In genomic region chr12:116908668-116909067, GRCm38 (mm10) we compare ENCODE assay signal across 12 mouse cellular contexts.
DNase-seq lines count a peak whose midpoint lies in the region; ATAC-seq and TF ChIP-seq lines count a peak whose summit lies in the region.
"Had no signal": no experiment of that assay in that cellular context is flagged by ENCODE, and none has a peak within 500 bp of the region (broad histone marks: within the 10 kb centered on the region; RNA-seq: fewer than 3 reads in every experiment).

No protein-coding gene starts in this region.

- H3K36me3 ChIP-seq in forebrain, embryonic 12.5 days (replicated peaks), result no peaks in the 10 kb centered on the region
- H3K36me3 ChIP-seq in hindbrain, postnatal 0 days (ENCODE audit: insufficient read depth, low read length), result no peaks in the 10 kb centered on the region
- H3K36me3 ChIP-seq in neural tube, embryonic 12.5 days, result no peaks in the 10 kb centered on the region
- H3K36me3 ChIP-seq: heart, embryonic 10.5 days; lung, embryonic 15.5 days had no signal

- ATAC-seq in forebrain, embryonic 12.5 days (ENCODE audit: low FRiP score), result peak; percentile 80
- peak; percentile 80 for ATAC-seq in hindbrain, postnatal 0 days
- peak; percentile 57; the same call in 1 of the 2 replicates for ATAC-seq in neural tube, embryonic 12.5 days (ENCODE audit: low FRiP score, low read depth)
- ATAC-seq: intestine, postnatal 0 days had no signal

- no peaks in the 10 kb centered on the region for H3K9me3 ChIP-seq in forebrain, embryonic 12.5 days
- H3K9me3 ChIP-seq in hindbrain, postnatal 0 days (ENCODE audit: low read length), result no peaks in the 10 kb centered on the region
- no peaks in the 10 kb centered on the region for H3K9me3 ChIP-seq in neural tube, embryonic 12.5 days
- H3K9me3 ChIP-seq: heart, embryonic 10.5 days; lung, embryonic 15.5 days had no signal

- DNase-seq in R1 (ENCODE audit: low read depth, low spot score), result peak; percentile 5
- DNase-seq in hindbrain, postnatal 0 days (ENCODE audit: low spot score), result peak; percentile 74
- no peak for DNase-seq in urinary bladder, adult 2 months (ENCODE audit: low spot score)
- DNase-seq in Muller cell, postnatal 12 days (ENCODE audit: inconsistent ontology term), result no peak
- no peak for DNase-seq in urinary bladder, postnatal 4 days (ENCODE audit: low spot score in 2 of 2)
- DNase-seq in cerebellum, adult 2 months, result no peak

- H3K4me3 ChIP-seq in forebrain, embryonic 12.5 days (replicated peaks), result no peak overlapping the region
- no peak overlapping the region for H3K4me3 ChIP-seq in hindbrain, postnatal 0 days (ENCODE audit: low read length)
- no peak overlapping the region for H3K4me3 ChIP-seq in neural tube, embryonic 12.5 days
- no peak overlapping the region for H3K4me3 ChIP-seq in cerebellum, adult 2 months (replicated peaks; ENCODE audit: insufficient read depth, low read depth, low read length)
- H3K4me3 ChIP-seq: heart, embryonic 10.5 days; lung, embryonic 15.5 days had no signal

- no peak overlapping the region for H3K4me2 ChIP-seq in forebrain, embryonic 12.5 days
- no peak overlapping the region for H3K4me2 ChIP-seq in hindbrain, postnatal 0 days (ENCODE audit: low read depth, low read length)
- no peak overlapping the region for H3K4me2 ChIP-seq in neural tube, embryonic 12.5 days (replicated peaks)
- H3K4me2 ChIP-seq: lung, embryonic 15.5 days had no signal

- TF ChIP-seq POLR2A in cerebellum, adult 2 months (IDR thresholded peaks at IDR 0.05; ENCODE audit: borderline replicate concordance, insufficient read depth, low read length), result no peak

- no peaks in the 10 kb centered on the region for H3K27me3 ChIP-seq in forebrain, embryonic 12.5 days
- no peaks in the 10 kb centered on the region for H3K27me3 ChIP-seq in hindbrain, postnatal 0 days (ENCODE audit: insufficient read depth, low read length)
- H3K27me3 ChIP-seq in neural tube, embryonic 12.5 days (replicated peaks), result no peaks in the 10 kb centered on the region
- H3K27me3 ChIP-seq in cerebellum, adult 2 months (ENCODE audit: control insufficient read depth, insufficient read depth, low read length), result no peaks in the 10 kb centered on the region
- H3K27me3 ChIP-seq: lung, embryonic 15.5 days had no signal

- WGBS in forebrain, embryonic 12.5 days, result 23% methylated on average over 2 of the region's 2 CpGs
- WGBS in hindbrain, postnatal 0 days, result 19% methylated on average over 2 of the region's 2 CpGs
- 34% methylated on average over 2 of the region's 2 CpGs for WGBS in neural tube, embryonic 12.5 days
- 60% methylated on average over 2 of the region's 2 CpGs for WGBS in cerebellum, adult 2 months

- peak overlapping the region; percentile 73 for H3K27ac ChIP-seq in forebrain, embryonic 12.5 days
- peak overlapping the region; percentile 67; the same call in 1 of the 2 replicates for H3K27ac ChIP-seq in hindbrain, postnatal 0 days
- no peak overlapping the region; the same call in 1 of the 2 replicates for H3K27ac ChIP-seq in neural tube, embryonic 12.5 days
- no peak overlapping the region for H3K27ac ChIP-seq in cerebellum, adult 2 months (ENCODE audit: insufficient read depth, low read length)
- H3K27ac ChIP-seq: heart, embryonic 10.5 days; lung, embryonic 15.5 days; stomach, postnatal 0 days had no signal

- no peak overlapping the region for H3K9ac ChIP-seq in forebrain, embryonic 12.5 days
- no peak overlapping the region for H3K9ac ChIP-seq in hindbrain, postnatal 0 days (replicated peaks; ENCODE audit: low read length)
- H3K9ac ChIP-seq in neural tube, embryonic 12.5 days, result no peak overlapping the region
- H3K9ac ChIP-seq: lung, embryonic 15.5 days had no signal

- TF ChIP-seq CTCF in hindbrain, postnatal 0 days (IDR thresholded peaks at IDR 0.05; ENCODE audit: low read depth), result no peak
- TF ChIP-seq CTCF in cerebellum, adult 2 months (IDR thresholded peaks at IDR 0.05; ENCODE audit: borderline replicate concordance, insufficient read depth, low read depth, low read length), result no peak

- peaks cover 29% of the 10 kb centered on the region for H3K4me1 ChIP-seq in forebrain, embryonic 12.5 days
- H3K4me1 ChIP-seq in hindbrain, postnatal 0 days (ENCODE audit: insufficient read depth, low read length), result peaks cover 16% of the 10 kb centered on the region; the same call in 1 of the 2 replicates
- H3K4me1 ChIP-seq in neural tube, embryonic 12.5 days, result peaks cover 8% of the 10 kb centered on the region
- no peaks in the 10 kb centered on the region for H3K4me1 ChIP-seq in cerebellum, adult 2 months (ENCODE audit: control insufficient read depth, insufficient read depth, low read length)
- H3K4me1 ChIP-seq: lung, embryonic 15.5 days had no signal

Comparison
In these comparisons a context has a peak if more than half of its experiments do, and no peak if none do; other contexts are left out.
1. DNase-seq: peak in R1 (single experiment) and hindbrain, postnatal 0 days (single experiment); none in urinary bladder, adult 2 months (single experiment), Muller cell, postnatal 12 days (single experiment), urinary bladder, postnatal 4 days (0 of 2) and cerebellum, adult 2 months (0 of 2).
2. H3K27ac ChIP-seq: peak in forebrain, embryonic 12.5 days (single experiment) and hindbrain, postnatal 0 days (single experiment); none in neural tube, embryonic 12.5 days (single experiment) and cerebellum, adult 2 months (single experiment).
3. Peak in every context shown above with its lines, with median percentiles within 50 percentile points of each other: ATAC-seq.